Mouse (Mus musculus) lung, adult 2 months (tissue): ENCODE measurements around the gene Ror2.

ENCODE experiments used
- CTCF ChIP-seq: fragments of 200-500 bp; IDR thresholded peaks from 2 replicates; pipeline ENCODE4 v1.5.1; 2011; ENCODE audit warnings: mild to moderate bottlenecking, low read length, control low read depth; ENCODE audit not compliant: insufficient read depth
- POLR2A ChIP-seq: fragments of 200-500 bp; IDR thresholded peaks from 2 replicates; pipeline ENCODE4 v1.6.1; 2011; ENCODE audit warnings: low read depth, mild to moderate bottlenecking, control low read depth, low read length, borderline replicate concordance; ENCODE audit errors: extremely low read depth

DNA sequence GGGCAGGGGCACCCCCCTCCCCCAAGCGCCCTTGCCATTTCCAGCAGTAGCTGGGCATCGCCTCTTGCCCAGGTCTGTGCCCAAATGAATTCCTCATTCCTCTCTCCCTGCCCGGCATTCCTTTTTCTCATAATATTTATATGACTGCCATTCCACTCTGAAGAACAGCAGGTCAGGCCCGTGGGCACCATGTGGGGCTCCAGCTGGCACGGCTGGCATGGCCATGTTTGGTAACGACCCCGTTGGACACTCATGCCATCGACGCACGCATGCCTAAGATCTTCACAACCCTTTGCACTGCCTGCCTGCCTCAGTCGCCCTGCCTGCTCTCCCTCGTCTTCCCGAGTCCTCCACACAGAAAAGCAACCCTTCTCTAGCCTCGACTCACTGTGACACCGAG, 129.0 kb downstream of the Ror2 start:
- TF ChIP-seq POLR2A (no peak), CTCF (no peak)
